8 mouse cellular contexts compared by ENCODE assay signal in the genomic region with DNA sequence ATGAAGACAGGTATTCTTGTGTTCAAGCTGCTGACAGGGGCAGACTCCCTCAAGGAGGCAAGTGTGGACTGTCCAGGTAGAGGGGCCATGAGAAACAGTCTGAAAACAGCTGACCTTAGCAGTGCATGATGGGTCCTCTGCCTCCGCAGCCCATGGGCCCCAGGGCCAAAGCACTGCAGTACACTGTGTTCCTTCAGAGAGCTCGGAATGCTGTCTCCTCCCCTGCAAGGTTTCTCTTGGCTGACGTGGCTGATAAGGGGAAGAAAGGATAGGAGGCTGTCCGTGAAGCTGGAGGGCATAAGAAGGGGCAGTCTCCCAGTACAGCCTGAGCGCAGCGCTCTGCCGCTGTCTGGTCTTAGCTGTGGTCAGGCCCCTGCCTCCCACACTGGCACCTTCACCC. TPM values are rescaled to one million over a fixed set of nuclear protein-coding genes. Genes with fewer than 3 reads are reported as not detected.
A peak's percentile ranks its signal among the peaks of the same experiment; 100 is the strongest.
DNase-seq lines count a peak whose midpoint lies in the region; ATAC-seq lines count a peak whose summit lies in the region.

No protein-coding gene starts in this region.

- H3K27ac ChIP-seq in neural tube, embryonic 12.5 days = peak overlapping the region; percentile 34; the same call in 1 of the 2 replicates

- peaks cover 54% of the 10 kb centered on the region for H3K4me1 ChIP-seq in neural tube, embryonic 12.5 days

- H3K4me3 ChIP-seq in neural tube, embryonic 12.5 days = no peak overlapping the region

- intact Hi-C loops in heart, postnatal 25 days (cut with DNase I) = loop anchor here (5.0 kb wide), 2 partner anchors 54 to 174 kb away; partner anchors contain the start of genes Rev3l and Traf3ip2

- no peak overlapping the region for H3K4me2 ChIP-seq in neural tube, embryonic 12.5 days (replicated peaks)

- DNase-seq in urinary bladder, postnatal 14 days (ENCODE audit: low spot score) = peak; percentile 75
- no peak for DNase-seq in urinary bladder, adult 2 months (ENCODE audit: low spot score)
- peak; percentile 63 for DNase-seq in heart, postnatal 25 days (ENCODE audit: low spot score)
- peak; percentile 66 to 86 for DNase-seq in kidney, postnatal 36 days
- no peak for DNase-seq in frontal cortex, postnatal 25 days (ENCODE audit: low spot score in 2 of 2)
- no peak for DNase-seq in spleen, postnatal 10 days (ENCODE audit: low spot score in 2 of 2)

- WGBS in neural tube, embryonic 12.5 days = 64% methylated on average over 7 of the region's 7 CpGs

- ATAC-seq in neural tube, embryonic 12.5 days (ENCODE audit: low FRiP score, low read depth) = no peak
- no peak for ATAC-seq in CD4-positive, CD25-positive, alpha-beta regulatory T cell, adult 4 months

- peaks cover 7% of the 10 kb centered on the region; the same call in 1 of the 2 replicates for H3K36me3 ChIP-seq in neural tube, embryonic 12.5 days

- peak overlapping the region; percentile 40; the same call in 1 of the 2 replicates for H3K9ac ChIP-seq in neural tube, embryonic 12.5 days

- no peaks in the 10 kb centered on the region for H3K27me3 ChIP-seq in neural tube, embryonic 12.5 days (replicated peaks)

- H3K9me3 ChIP-seq in neural tube, embryonic 12.5 days = no peaks in the 10 kb centered on the region

RNA-seq across cellular contexts. Expression of gene Traf3ip2, which starts 54.9 kb away (rescaled TPM):
- polyA plus RNA-seq in urinary bladder, adult 2 months (2012; rRNA removed) = 43.9 and 49.0 TPM in 2 replicates
- 1 to 10 TPM; 5.0 to 8.0 TPM for total RNA-seq in heart, postnatal 25 days (2021)
- 5.4 and 7.2 TPM in 2 replicates for polyA plus RNA-seq in neural tube, embryonic 12.5 days (2016; fragmentation: Nextera tagmentation; extraction: Ambion mirVana)
- polyA plus RNA-seq in CD4-positive, CD25-positive, alpha-beta regulatory T cell, adult 4 months (2017; shearing (Covaris generic)) = 10 to 100 TPM; 35.5 to 37.9 TPM

Comparison
In these comparisons a context has a peak if more than half of its experiments do, and no peak if none do; other contexts are left out.
1. DNase-seq: peak in urinary bladder, postnatal 14 days (single experiment), heart, postnatal 25 days (single experiment) and kidney, postnatal 36 days (2 of 2); none in urinary bladder, adult 2 months (single experiment), frontal cortex, postnatal 25 days (0 of 2) and spleen, postnatal 10 days (0 of 2).